Mouse (Mus musculus): ENCODE data around the gene Akap3. TPM values are rescaled to one million over a fixed set of nuclear protein-coding genes. Genes with fewer than 3 reads are reported as not detected.

Gene Akap3
- polyA plus RNA-seq, 1 experiment from 2014 or later, result not detected

DNA sequence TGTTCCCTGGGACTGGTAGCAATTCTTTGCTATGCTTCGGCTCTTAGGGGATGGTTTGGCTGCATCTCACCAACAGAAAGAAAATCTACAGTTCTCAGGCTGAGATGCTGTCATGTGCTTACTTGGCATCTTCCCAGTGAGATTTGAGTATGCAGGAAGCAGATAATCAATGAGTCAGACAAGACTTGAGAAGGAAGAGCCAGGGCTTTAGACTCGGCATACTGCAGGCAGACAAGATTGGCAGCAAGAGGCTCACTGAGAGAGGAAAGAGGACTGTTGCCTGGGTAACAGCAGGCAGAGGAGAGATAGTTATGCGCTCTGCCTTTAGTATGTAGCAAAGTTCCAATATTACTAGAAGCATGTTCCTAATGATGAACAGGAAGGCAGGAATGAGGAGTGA is 29.8 kb upstream of the Akap3 start:
- no peak for ATAC-seq
- WGBS, result 85% methylated on average over 3 of the region's 3 CpGs
- Histone ChIP-seq H3K4me3 (ENCODE audit: low read depth, low read length) (no peak overlapping the region), H3K27me3 (replicated peaks; ENCODE audit: control insufficient read depth, insufficient read depth, low read length) (no peaks in the 10 kb centered on the region), H3K4me2 (replicated peaks; ENCODE audit: low read depth) (no peak overlapping the region), H3K9ac (ENCODE audit: low read depth, low read length) (no peak overlapping the region), H3K27ac (ENCODE audit: low read depth, low read length) (no peak overlapping the region), H3K9me3 (ENCODE audit: control insufficient read depth) (no peaks in the 10 kb centered on the region), H3K4me1 (replicated peaks; ENCODE audit: control insufficient read depth, insufficient read depth, low read length) (no peaks in the 10 kb centered on the region), H3K36me3 (ENCODE audit: control insufficient read depth, insufficient read depth) (peaks cover 81% of the 10 kb centered on the region)
- no peak for TF ChIP-seq CTCF (IDR thresholded peaks at IDR 0.05; ENCODE audit: low read depth)

- no peak for ATAC-seq
- no peak overlapping the region for H3K9ac ChIP-seq (ENCODE audit: low read depth, low read length)
- no peak overlapping the region for H3K4me2 ChIP-seq (replicated peaks; ENCODE audit: low read depth)
- H3K36me3 ChIP-seq (ENCODE audit: control insufficient read depth, insufficient read depth), result peaks cover 96% of the 10 kb centered on the region
- no peaks in the 10 kb centered on the region for H3K9me3 ChIP-seq (ENCODE audit: control insufficient read depth)
- H3K27ac ChIP-seq (ENCODE audit: low read depth, low read length), result no peak overlapping the region
- H3K27me3 ChIP-seq (replicated peaks; ENCODE audit: control insufficient read depth, insufficient read depth, low read length), result no peaks in the 10 kb centered on the region
- 82% methylated on average over 8 of the region's 8 CpGs for WGBS
- no peak for TF ChIP-seq CTCF (IDR thresholded peaks at IDR 0.05; ENCODE audit: low read depth)
- H3K4me1 ChIP-seq (replicated peaks; ENCODE audit: control insufficient read depth, insufficient read depth, low read length), result no peaks in the 10 kb centered on the region
- H3K4me3 ChIP-seq (ENCODE audit: low read depth, low read length), result no peak overlapping the region
Measured at GRCm38 (mm10) chr6:126836628-126837027, 16.3 kb upstream of the Akap3 start.

- Histone ChIP-seq H3K27ac (ENCODE audit: low read depth, low read length) (peak within 1 kb of the TSS; percentile 51; the same call in 1 of the 2 replicates), H3K4me2 (replicated peaks; ENCODE audit: low read depth) (peak within 1 kb of the TSS; percentile 85), H3K4me3 (ENCODE audit: low read depth, low read length) (peak within 1 kb of the TSS; percentile 90), H3K36me3 (ENCODE audit: control insufficient read depth, insufficient read depth) (peaks cover 3% of the 10 kb centered on the region; the same call in 1 of the 2 replicates), H3K4me1 (replicated peaks; ENCODE audit: control insufficient read depth, insufficient read depth, low read length) (peaks cover 9% of the 10 kb centered on the region), H3K9ac (ENCODE audit: low read depth, low read length) (peak within 1 kb of the TSS; percentile 88), H3K9me3 (ENCODE audit: control insufficient read depth) (no peaks in the 10 kb centered on the region), H3K27me3 (replicated peaks; ENCODE audit: control insufficient read depth, insufficient read depth, low read length) (no peaks in the 10 kb centered on the region)
- ATAC-seq, result peak; percentile 91
- TF ChIP-seq CTCF (IDR thresholded peaks at IDR 0.05; ENCODE audit: low read depth), result no peak
- WGBS, result 6% methylated on average over 46 of the region's 46 CpGs
Measured at GRCm38 (mm10) chr6:126848712-126849704, 3.9 kb upstream of the Akap3 start, which contains the start of gene Ndufa9. Ndufa9 (minus strand) TSS chr6:126849136.

GRCm38 (mm10) chr6:126877118-126877517 is 24.2 kb downstream of the Akap3 start:
- no peak overlapping the region for H3K4me3 ChIP-seq (ENCODE audit: low read depth, low read length)
- WGBS, result 80% methylated on average over 8 of the region's 8 CpGs
- no peaks in the 10 kb centered on the region for H3K9me3 ChIP-seq (ENCODE audit: control insufficient read depth)
- no peak overlapping the region for H3K27ac ChIP-seq (ENCODE audit: low read depth, low read length)
- TF ChIP-seq CTCF (IDR thresholded peaks at IDR 0.05; ENCODE audit: low read depth), result no peak
- ATAC-seq, result no peak
- no peak overlapping the region for H3K4me2 ChIP-seq (replicated peaks; ENCODE audit: low read depth)
- H3K27me3 ChIP-seq (replicated peaks; ENCODE audit: control insufficient read depth, insufficient read depth, low read length), result no peaks in the 10 kb centered on the region
- H3K4me1 ChIP-seq (replicated peaks; ENCODE audit: control insufficient read depth, insufficient read depth, low read length), result no peaks in the 10 kb centered on the region
- no peaks in the 10 kb centered on the region for H3K36me3 ChIP-seq (ENCODE audit: control insufficient read depth, insufficient read depth)
- no peak overlapping the region for H3K9ac ChIP-seq (ENCODE audit: low read depth, low read length)

- H3K27me3 ChIP-seq (replicated peaks; ENCODE audit: control insufficient read depth, insufficient read depth, low read length), result no peaks in the 10 kb centered on the region
- no peak for TF ChIP-seq CTCF (IDR thresholded peaks at IDR 0.05; ENCODE audit: low read depth)
- WGBS, result 66% methylated on average over 4 of the region's 5 CpGs
Measured at GRCm38 (mm10) chr6:126907378-126907777, 54.5 kb downstream of the Akap3 start.

GRCm38 (mm10) chr6:126907876-126908275 is 55.0 kb downstream of the Akap3 start:
- H3K4me1 ChIP-seq (replicated peaks; ENCODE audit: control insufficient read depth, insufficient read depth, low read length), result no peaks in the 10 kb centered on the region
- WGBS, result 61% methylated on average over 3 of the region's 3 CpGs
- H3K4me3 ChIP-seq (ENCODE audit: low read depth, low read length), result no peak overlapping the region
- no peak overlapping the region for H3K4me2 ChIP-seq (replicated peaks; ENCODE audit: low read depth)
- no peak overlapping the region for H3K27ac ChIP-seq (ENCODE audit: low read depth, low read length)
- H3K36me3 ChIP-seq (ENCODE audit: control insufficient read depth, insufficient read depth), result no peaks in the 10 kb centered on the region
- H3K27me3 ChIP-seq (replicated peaks; ENCODE audit: control insufficient read depth, insufficient read depth, low read length), result no peaks in the 10 kb centered on the region
- TF ChIP-seq CTCF (IDR thresholded peaks at IDR 0.05; ENCODE audit: low read depth), result no peak
- ATAC-seq, result no peak
- H3K9ac ChIP-seq (ENCODE audit: low read depth, low read length), result no peak overlapping the region
- no peaks in the 10 kb centered on the region for H3K9me3 ChIP-seq (ENCODE audit: control insufficient read depth)

More at GRCm38 (mm10) chr6:126907378-126907777, 54.5 kb downstream of the Akap3 start:
- no peak for ATAC-seq
- H3K4me3 ChIP-seq (ENCODE audit: low read depth, low read length), result no peak overlapping the region
- H3K9ac ChIP-seq (ENCODE audit: low read depth, low read length), result no peak overlapping the region
- no peaks in the 10 kb centered on the region for H3K4me1 ChIP-seq (replicated peaks; ENCODE audit: control insufficient read depth, insufficient read depth, low read length)
- no peaks in the 10 kb centered on the region for H3K36me3 ChIP-seq (ENCODE audit: control insufficient read depth, insufficient read depth)
- H3K27ac ChIP-seq (ENCODE audit: low read depth, low read length), result no peak overlapping the region
- H3K4me2 ChIP-seq (replicated peaks; ENCODE audit: low read depth), result no peak overlapping the region
- no peaks in the 10 kb centered on the region for H3K9me3 ChIP-seq (ENCODE audit: control insufficient read depth)

All from intestine, postnatal 0 days (tissue).